Mouse (Mus musculus): Measurements from ENCODE around the gene Fcgr1. TPM values are rescaled to one million over a fixed set of nuclear protein-coding genes. Genes with fewer than 3 reads are reported as not detected.
"Not testable (repeated sequence)": the region's sequence is repeated elsewhere in the genome, so short reads cannot be mapped to it uniquely, and the experiment has no call there.

Fcgr1 gene
- polyA plus RNA-seq, 1 experiment from 2014 or later, result 0.56 TPM

GRCm38 (mm10) chr3:96333396-96334174 lies 39.8 kb upstream of the Fcgr1 start:
- ATAC-seq, result no peak
- no peaks in the 10 kb centered on the region for H3K4me1 ChIP-seq
- 1% methylated on average over 25 of the region's 25 CpGs for WGBS
- no peak overlapping the region for H3K27ac ChIP-seq
- no peaks in the 10 kb centered on the region for H3K9me3 ChIP-seq (replicated peaks)
- H3K4me3 ChIP-seq, result peak overlapping the region; percentile 6; the same call in 1 of the 2 replicates
- H3K27me3 ChIP-seq, result peaks cover 98% of the 10 kb centered on the region
- H3K9ac ChIP-seq, result no peak overlapping the region
- peak overlapping the region; percentile 32 for H3K4me2 ChIP-seq
- no peaks in the 10 kb centered on the region for H3K36me3 ChIP-seq (ENCODE audit: poor library complexity, severe bottlenecking)

GRCm38 (mm10) chr3:96332631-96333395 lies 39.0 kb upstream of the Fcgr1 start:
- Histone ChIP-seq H3K27me3 (peaks cover 93% of the 10 kb centered on the region), H3K4me1 (0 out of 2 replicates have a peak, but pooled peaks cover 2% of the 10 kb centered on the region), H3K4me3 (0 out of 2 replicates have a peak overlapping the region, but pooled peaks have one; percentile 3), H3K27ac (no peak overlapping the region), H3K9ac (no peak overlapping the region), H3K4me2 (no peak overlapping the region), H3K9me3 (replicated peaks) (no peaks in the 10 kb centered on the region), H3K36me3 (ENCODE audit: poor library complexity, severe bottlenecking) (no peaks in the 10 kb centered on the region)
- no peak for ATAC-seq
- 4% methylated on average over 27 of the region's 27 CpGs for WGBS

- H3K9me3 ChIP-seq (replicated peaks), result no peaks in the 10 kb centered on the region
- H3K27ac ChIP-seq, result no peak overlapping the region
- H3K4me1 ChIP-seq, result 0 out of 2 replicates have a peak, but pooled peaks cover 9% of the 10 kb centered on the region
- no peak overlapping the region for H3K4me2 ChIP-seq
- no peak for ATAC-seq
- H3K9ac ChIP-seq, result no peak overlapping the region
- WGBS, result 18% methylated on average over 14 of the region's 14 CpGs
- H3K27me3 ChIP-seq, result peaks cover 92% of the 10 kb centered on the region
- H3K4me3 ChIP-seq, result no peak overlapping the region
- H3K36me3 ChIP-seq (ENCODE audit: poor library complexity, severe bottlenecking), result no peaks in the 10 kb centered on the region
These were observed 38.2 kb upstream of the Fcgr1 start for GRCm38 (mm10) chr3:96332000-96332399.

- Histone ChIP-seq H3K36me3 (ENCODE audit: poor library complexity, severe bottlenecking) (no peaks in the 10 kb centered on the region), H3K4me2 (no peak overlapping the region), H3K4me1 (0 out of 2 replicates have a peak, but pooled peaks cover 9% of the 10 kb centered on the region), H3K9ac (no peak overlapping the region), H3K9me3 (replicated peaks) (no peaks in the 10 kb centered on the region), H3K27me3 (peaks cover 90% of the 10 kb centered on the region), H3K4me3 (no peak overlapping the region), H3K27ac (no peak overlapping the region)
- ATAC-seq, result no peak
- 67% methylated on average over 7 of the region's 7 CpGs for WGBS
These were observed 37.7 kb upstream of the Fcgr1 start for GRCm38 (mm10) chr3:96331438-96331837.

GRCm38 (mm10) chr3:96330603-96331002 lies 36.8 kb upstream of the Fcgr1 start:
- H3K27ac ChIP-seq, result no peak overlapping the region
- WGBS, result 61% methylated on average over 7 of the region's 7 CpGs
- peaks cover 90% of the 10 kb centered on the region for H3K27me3 ChIP-seq
- no peak overlapping the region for H3K4me3 ChIP-seq
- no peak overlapping the region for H3K9ac ChIP-seq
- no peaks in the 10 kb centered on the region for H3K9me3 ChIP-seq (replicated peaks)
- 0 out of 2 replicates have a peak, but pooled peaks cover 9% of the 10 kb centered on the region for H3K4me1 ChIP-seq
- H3K4me2 ChIP-seq, result no peak overlapping the region
- no peaks in the 10 kb centered on the region for H3K36me3 ChIP-seq (ENCODE audit: poor library complexity, severe bottlenecking)
- no peak for ATAC-seq

GRCm38 (mm10) chr3:96330181-96330580 lies 36.4 kb upstream of the Fcgr1 start:
- H3K27me3 ChIP-seq, result peaks cover 90% of the 10 kb centered on the region
- no peak overlapping the region for H3K27ac ChIP-seq
- 0 out of 2 replicates have a peak, but pooled peaks cover 9% of the 10 kb centered on the region for H3K4me1 ChIP-seq
- ATAC-seq, result no peak
- no peaks in the 10 kb centered on the region for H3K36me3 ChIP-seq (ENCODE audit: poor library complexity, severe bottlenecking)
- no peaks in the 10 kb centered on the region for H3K9me3 ChIP-seq (replicated peaks)
- no peak overlapping the region for H3K4me3 ChIP-seq
- H3K9ac ChIP-seq, result no peak overlapping the region
- no peak overlapping the region for H3K4me2 ChIP-seq
- WGBS, result 85% methylated on average over 4 of the region's 4 CpGs

GRCm38 (mm10) chr3:96328730-96329387 lies 35.1 kb upstream of the Fcgr1 start:
- Histone ChIP-seq H3K9ac (no peak overlapping the region), H3K27ac (no peak overlapping the region), H3K4me1 (0 out of 2 replicates have a peak, but pooled peaks cover 9% of the 10 kb centered on the region), H3K4me3 (peak overlapping the region; percentile 37; the same call in 1 of the 2 replicates), H3K36me3 (ENCODE audit: poor library complexity, severe bottlenecking) (no peaks in the 10 kb centered on the region), H3K9me3 (replicated peaks) (no peaks in the 10 kb centered on the region), H3K4me2 (no peak overlapping the region), H3K27me3 (peaks cover 89% of the 10 kb centered on the region)
- WGBS, result 16% methylated on average over 15 of the region's 15 CpGs
- no peak for ATAC-seq

- peak overlapping the region; percentile 65 for H3K4me2 ChIP-seq
- H3K36me3 ChIP-seq (ENCODE audit: poor library complexity, severe bottlenecking); H3K4me1 ChIP-seq; H3K27ac ChIP-seq; H3K9me3 ChIP-seq (replicated peaks): not testable (repeated sequence)
- peak; percentile 84 for ATAC-seq
- H3K4me3 ChIP-seq, result peak overlapping the region; percentile 37
- 0 out of 2 replicates have a peak overlapping the region, but pooled peaks have one; percentile 26 for H3K9ac ChIP-seq
- WGBS, result under 1% methylated on average over 49 of the region's 49 CpGs
- peaks cover 87% of the 10 kb centered on the region for H3K27me3 ChIP-seq
These were observed 34.4 kb upstream of the Fcgr1 start for GRCm38 (mm10) chr3:96328060-96328729.

GRCm38 (mm10) chr3:96327647-96328046 lies 33.9 kb upstream of the Fcgr1 start:
- WGBS, result under 1% methylated on average over 16 of the region's 18 CpGs
- Histone ChIP-seq H3K27ac (no peak overlapping the region), H3K9me3 (replicated peaks) (no peaks in the 10 kb centered on the region), H3K27me3 (peaks cover 85% of the 10 kb centered on the region), H3K4me3 (peak overlapping the region; percentile 37), H3K36me3 (ENCODE audit: poor library complexity, severe bottlenecking) (no peaks in the 10 kb centered on the region), H3K9ac (no peak overlapping the region), H3K4me1 (0 out of 2 replicates have a peak, but pooled peaks cover 9% of the 10 kb centered on the region), H3K4me2 (peak overlapping the region; percentile 65)
- ATAC-seq, result peak; percentile 39; the same call in 1 of the 2 replicates

- ATAC-seq, result peak; percentile 72
- 0 out of 2 replicates have a peak, but pooled peaks cover 9% of the 10 kb centered on the region for H3K4me1 ChIP-seq
- no peak overlapping the region for H3K27ac ChIP-seq
- no peaks in the 10 kb centered on the region for H3K36me3 ChIP-seq (ENCODE audit: poor library complexity, severe bottlenecking)
- no peak overlapping the region for H3K4me3 ChIP-seq
- H3K4me2 ChIP-seq, result peak overlapping the region; percentile 65
- H3K27me3 ChIP-seq, result peaks cover 85% of the 10 kb centered on the region
- WGBS, result 2% methylated on average over 6 of the region's 6 CpGs
- H3K9ac ChIP-seq, result no peak overlapping the region
- no peaks in the 10 kb centered on the region for H3K9me3 ChIP-seq (replicated peaks)
These were observed 33.4 kb upstream of the Fcgr1 start for GRCm38 (mm10) chr3:96327131-96327530.

GRCm38 (mm10) chr3:96323806-96324205 lies 30.0 kb upstream of the Fcgr1 start:
- not testable (repeated sequence) for H3K4me3 ChIP-seq; H3K36me3 ChIP-seq (ENCODE audit: poor library complexity, severe bottlenecking); H3K27ac ChIP-seq; H3K9ac ChIP-seq; H3K9me3 ChIP-seq (replicated peaks); H3K4me1 ChIP-seq; H3K4me2 ChIP-seq; ATAC-seq
- H3K27me3 ChIP-seq, result peaks cover 62% of the 10 kb centered on the region
- 66% methylated on average over 6 of the region's 6 CpGs for WGBS

All from forebrain, embryonic 13.5 days (tissue).